Mouse (Mus musculus) intestine, postnatal 0 days (tissue): ENCODE results near the gene Tet3. TPM values are rescaled to one million over a fixed set of nuclear protein-coding genes. Genes with fewer than 3 reads are reported as not detected.

Source experiments
- ATAC-seq: fragments of 200-750 bp; cut with Nextera tagmentation; 2 replicates; pipeline ENCODE4 v1.8.0; 2017; ENCODE audit warnings: mild to moderate bottlenecking, moderate TSS enrichment, moderate library complexity
- H3K27ac ChIP-seq: fragments of 300-500 bp; sonication (generic); 2 replicates; pipeline ENCODE4 v1.5.1; 2014; ENCODE audit warnings: mild to moderate bottlenecking, low read depth, low read length, moderate library complexity
- H3K27me3 ChIP-seq: fragments of 300-500 bp; sonication (generic); replicated peaks from 2 replicates; pipeline ENCODE4 v1.6.1; 2014; ENCODE audit warnings: low read length, mixed read lengths; ENCODE audit not compliant: control insufficient read depth, insufficient read depth
- H3K36me3 ChIP-seq: fragments of 300-500 bp; sonication (generic); 2 replicates; pipeline ENCODE4 v1.6.1; 2014; ENCODE audit warnings: mild to moderate bottlenecking, moderate library complexity; ENCODE audit not compliant: control insufficient read depth, insufficient read depth
- H3K4me1 ChIP-seq: fragments of 300-500 bp; sonication (generic); replicated peaks from 2 replicates; pipeline ENCODE4 v1.6.1; 2014; ENCODE audit warnings: antibody characterized with exemption, low read length, mixed read lengths; ENCODE audit not compliant: control insufficient read depth, insufficient read depth
- H3K4me2 ChIP-seq: fragments of 300-500 bp; sonication (generic); replicated peaks from 2 replicates; pipeline ENCODE4 v1.6.1; 2014; ENCODE audit warnings: low read depth, mild to moderate bottlenecking, moderate library complexity
- H3K4me3 ChIP-seq: fragments of 300-500 bp; sonication (generic); 2 replicates; pipeline ENCODE4 v1.5.1; 2014; ENCODE audit warnings: low read depth, low read length
- H3K9ac ChIP-seq: fragments of 300-500 bp; sonication (generic); 2 replicates; pipeline ENCODE4 v1.6.1; 2014; ENCODE audit warnings: mild to moderate bottlenecking, low read depth, low read length
- H3K9me3 ChIP-seq: fragments of 300-500 bp; sonication (generic); 2 replicates; pipeline ENCODE4 v1.6.1; 2016; ENCODE audit warnings: mixed run types; ENCODE audit not compliant: control insufficient read depth
- CTCF ChIP-seq: sonication (generic); IDR thresholded peaks from 2 replicates; pipeline ENCODE4 v1.5.1; 2016; ENCODE audit warnings: low read depth, mild to moderate bottlenecking, control low read depth, antibody characterized with exemption, moderate library complexity
- WGBS: fragments of 180-500 bp; shearing (Covaris S2); extraction: QIAGEN DNeasy Blood & Tissue Kit; methylation state at CpG from one replicate; pipeline ENCODE4 v1.1.7; 2014; 5-methylcytosine and 5-hydroxymethylcytosine counted together
- polyA plus RNA-seq: library from polyadenylated mRNA; unstranded; fragments of >200 nt; fragmentation: Nextera tagmentation; extraction: Ambion mirVana; gene quantifications from 2 replicates; pipeline ENCODE4 v1.2.1, GENCODE M21; 2015

Tet3 gene
- polyA plus RNA-seq, 1 experiment from 2014 or later = 28.1 TPM

- peaks cover 35% of the 10 kb centered on the region for H3K4me1 ChIP-seq
Measured at GRCm38 (mm10) chr6:83421866-83422649, 36.8 kb downstream of the Tet3 start.

GRCm38 (mm10) chr6:83419516-83419915, 39.4 kb downstream of the Tet3 start:
- Histone ChIP-seq H3K4me3 (no peak overlapping the region), H3K9ac (no peak overlapping the region), H3K4me2 (no peak overlapping the region), H3K4me1 (peaks cover 43% of the 10 kb centered on the region), H3K27me3 (no peaks in the 10 kb centered on the region), H3K36me3 (no peaks in the 10 kb centered on the region), H3K9me3 (no peaks in the 10 kb centered on the region), H3K27ac (no peak overlapping the region)
- 76% methylated on average over 3 of the region's 3 CpGs for WGBS
- ATAC-seq = no peak
- TF ChIP-seq CTCF = no peak

More at GRCm38 (mm10) chr6:83421866-83422649, 36.8 kb downstream of the Tet3 start:
- no peak for TF ChIP-seq CTCF
- Histone ChIP-seq H3K9me3 (no peaks in the 10 kb centered on the region), H3K4me3 (no peak overlapping the region), H3K36me3 (peaks cover 10% of the 10 kb centered on the region; the same call in 1 of the 2 replicates), H3K4me2 (peak overlapping the region; percentile 48), H3K27me3 (no peaks in the 10 kb centered on the region), H3K27ac (peak overlapping the region; percentile 87), H3K9ac (0 out of 2 replicates have a peak overlapping the region, but pooled peaks have one; percentile 5)
- 20% methylated on average over 11 of the region's 11 CpGs for WGBS
- ATAC-seq = peak; percentile 97

- Histone ChIP-seq H3K4me1 (peaks cover 41% of the 10 kb centered on the region), H3K27ac (no peak overlapping the region), H3K9ac (no peak overlapping the region), H3K4me3 (no peak overlapping the region), H3K4me2 (no peak overlapping the region), H3K27me3 (no peaks in the 10 kb centered on the region), H3K36me3 (no peaks in the 10 kb centered on the region; the same call in 1 of the 2 replicates), H3K9me3 (no peaks in the 10 kb centered on the region)
- no peak for ATAC-seq
- 66% methylated on average over 3 of the region's 3 CpGs for WGBS
- TF ChIP-seq CTCF = no peak
Measured at GRCm38 (mm10) chr6:83417531-83417930, 41.4 kb downstream of the Tet3 start.

- peaks cover 45% of the 10 kb centered on the region for H3K4me1 ChIP-seq
- no peaks in the 10 kb centered on the region for H3K27me3 ChIP-seq
- no peak overlapping the region for H3K4me2 ChIP-seq
- no peak overlapping the region for H3K9ac ChIP-seq
- WGBS = 74% methylated on average over 2 of the region's 2 CpGs
- H3K36me3 ChIP-seq = no peaks in the 10 kb centered on the region; the same call in 1 of the 2 replicates
- H3K27ac ChIP-seq = 0 out of 2 replicates have a peak overlapping the region, but pooled peaks have one; percentile 15
- no peak for TF ChIP-seq CTCF
- no peaks in the 10 kb centered on the region for H3K9me3 ChIP-seq
- H3K4me3 ChIP-seq = no peak overlapping the region
- no peak for ATAC-seq
Measured at GRCm38 (mm10) chr6:83417104-83417502, 41.8 kb downstream of the Tet3 start.

GRCm38 (mm10) chr6:83416261-83417103, 42.4 kb downstream of the Tet3 start:
- Histone ChIP-seq H3K4me1 (peaks cover 45% of the 10 kb centered on the region), H3K9me3 (no peaks in the 10 kb centered on the region), H3K27me3 (no peaks in the 10 kb centered on the region), H3K4me3 (no peak overlapping the region), H3K27ac (peak overlapping the region; percentile 69), H3K36me3 (no peaks in the 10 kb centered on the region; the same call in 1 of the 2 replicates), H3K4me2 (peak overlapping the region; percentile 38; the same call in 1 of the 2 replicates), H3K9ac (no peak overlapping the region)
- TF ChIP-seq CTCF = no peak
- peak; percentile 42; the same call in 1 of the 2 replicates for ATAC-seq
- WGBS = 29% methylated on average over 3 of the region's 3 CpGs
